Mouse (Mus musculus) liver, adult 2 months (tissue): ENCODE results near the gene Atp8b5. TPM values are rescaled to one million over a fixed set of nuclear protein-coding genes. Genes with fewer than 3 reads are reported as not detected.
A peak's percentile ranks its signal among the peaks of the same experiment; 100 is the strongest.

Experiments
- DNase-seq: peaks from one replicate; pipeline ENCODE4 v3.0.0-alpha.2; 2011; ENCODE audit warnings: low read depth, low spot score; ENCODE audit errors: extremely low read depth
- H3K27ac ChIP-seq: fragments of 200-500 bp; replicated peaks from 2 replicates; pipeline ENCODE4 v1.5.1; 2012; ENCODE audit warnings: low read depth, mild to moderate bottlenecking, control low read depth, inconsistent platforms, low read length; ENCODE audit not compliant: insufficient read depth
- H3K27me3 ChIP-seq: fragments of 200-500 bp; 2 replicates; pipeline ENCODE4 v1.6.1; 2012; ENCODE audit warnings: mild to moderate bottlenecking, moderate library complexity, low read length, inconsistent platforms; ENCODE audit not compliant: control insufficient read depth, insufficient read depth
- H3K36me3 ChIP-seq: fragments of 200-500 bp; 2 replicates; pipeline ENCODE4 v1.6.1; 2012; ENCODE audit warnings: low read length, inconsistent platforms; ENCODE audit not compliant: control insufficient read depth, insufficient read depth
- H3K4me1 ChIP-seq: fragments of 200-500 bp; 2 replicates; pipeline ENCODE4 v1.6.1; 2011; ENCODE audit warnings: low read length; ENCODE audit not compliant: control insufficient read depth, insufficient read depth
- H3K4me3 ChIP-seq: fragments of 200-500 bp; 2 replicates; pipeline ENCODE4 v1.5.1; 2011; ENCODE audit warnings: low read depth, mild to moderate bottlenecking, control low read depth, low read length, moderate library complexity; ENCODE audit not compliant: insufficient read depth
- H3K79me2 ChIP-seq: fragments of 200-500 bp; 2 replicates; pipeline ENCODE4 v1.6.1; 2012; ENCODE audit warnings: inconsistent platforms, mild to moderate bottlenecking, low read length, moderate library complexity; ENCODE audit not compliant: control insufficient read depth, insufficient read depth
- H3K9ac ChIP-seq: fragments of 200-500 bp; 2 replicates; pipeline ENCODE4 v1.6.1; 2012; ENCODE audit warnings: low read depth, mild to moderate bottlenecking, control low read depth, inconsistent platforms, low read length
- CTCF ChIP-seq: fragments of 200-500 bp; IDR thresholded peaks from 2 replicates; pipeline ENCODE4 v1.5.1; 2011; ENCODE audit warnings: low read depth, low read length, control low read depth
- POLR2A ChIP-seq: fragments of 200-500 bp; IDR thresholded peaks from 2 replicates; pipeline ENCODE4 v1.6.1; 2011; ENCODE audit warnings: low read length, control low read depth; ENCODE audit not compliant: insufficient read depth; ENCODE audit errors: extremely low read depth
- WGBS: fragments of 180-500 bp; shearing (Covaris S2); methylation state at CpG from one replicate; pipeline ENCODE4 v1.1.7; 2018; 5-methylcytosine and 5-hydroxymethylcytosine counted together
- polyA plus RNA-seq: library from polyadenylated mRNA; depleted of rRNA; stranded (reverse); fragments of >200 nt; gene quantifications from 2 replicates; pipeline ENCODE4 v1.2.3, GENCODE M21; 2012
- total RNA-seq: library from RNA; depleted of rRNA; stranded (reverse); fragments of >200 nt; gene quantifications from 2 replicates; pipeline ENCODE4 v1.2.3, GENCODE M21; 2014

The Atp8b5 gene
- total and polyA plus RNA-seq, 2 experiments, result 0.28 to 0.44 TPM

DNA sequence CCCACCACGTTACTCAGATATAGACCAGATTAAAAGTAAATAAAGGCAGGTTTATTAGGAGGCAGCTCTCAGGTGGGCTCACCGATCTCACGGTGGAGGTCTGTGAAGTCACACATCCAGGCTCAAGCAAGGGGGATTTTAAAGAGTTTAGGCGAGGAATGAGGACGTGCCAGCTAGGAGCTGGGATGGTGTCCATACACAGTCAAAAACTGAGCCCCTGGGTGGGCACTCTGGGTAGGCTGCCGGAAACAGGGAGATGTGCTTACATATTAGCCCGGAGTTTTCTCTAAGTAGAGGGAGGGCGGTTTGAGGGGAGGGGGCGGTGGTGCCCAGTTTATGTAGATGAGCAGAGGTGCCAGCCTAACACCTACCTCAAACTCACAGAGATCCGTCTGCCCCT is 114.0 kb downstream of the Atp8b5 start:
- DNase-seq, result no peak
- H3K4me1 ChIP-seq, result peaks cover 25% of the 10 kb centered on the region
- H3K4me3 ChIP-seq, result peak overlapping the region; percentile 96
- TF ChIP-seq POLR2A (no peak), CTCF (no peak)
- H3K9ac ChIP-seq, result peak overlapping the region; percentile 99
- no peaks in the 10 kb centered on the region for H3K36me3 ChIP-seq
- H3K27ac ChIP-seq, result peak overlapping the region; percentile 99
- H3K79me2 ChIP-seq, result peaks cover 15% of the 10 kb centered on the region; the same call in 1 of the 2 replicates
- H3K27me3 ChIP-seq, result no peaks in the 10 kb centered on the region
- WGBS, result 27% methylated on average over 10 of the region's 10 CpGs

GRCm38 (mm10) chr4:43381408-43382154 is 114.6 kb downstream of the Atp8b5 start, which contains the start of gene Rusc2:
Gene Rusc2, plus strand, starts transcription at chr4:43381979.
- TF ChIP-seq CTCF (peak; percentile 43), POLR2A (peak; percentile 71; the same call in 1 of the 2 replicates)
- Histone ChIP-seq H3K4me1 (peaks cover 25% of the 10 kb centered on the region), H3K27ac (peak within 1 kb of the TSS; percentile 99), H3K79me2 (peaks cover 20% of the 10 kb centered on the region; the same call in 1 of the 2 replicates), H3K4me3 (peak within 1 kb of the TSS; percentile 96), H3K27me3 (no peaks in the 10 kb centered on the region), H3K36me3 (no peaks in the 10 kb centered on the region), H3K9ac (peak within 1 kb of the TSS; percentile 99)
- WGBS, result under 1% methylated on average over 63 of the region's 63 CpGs
- peak; percentile 72 for DNase-seq

- peaks cover 25% of the 10 kb centered on the region for H3K4me1 ChIP-seq
- peak overlapping the region; percentile 99 for H3K27ac ChIP-seq
- DNase-seq, result no peak
- peak overlapping the region; percentile 99 for H3K9ac ChIP-seq
- no peak for TF ChIP-seq POLR2A
- TF ChIP-seq CTCF, result no peak
- WGBS, result 2% methylated on average over 25 of the region's 33 CpGs
- H3K36me3 ChIP-seq, result no peaks in the 10 kb centered on the region
- H3K4me3 ChIP-seq, result peak overlapping the region; percentile 96
- H3K27me3 ChIP-seq, result no peaks in the 10 kb centered on the region
- peaks cover 22% of the 10 kb centered on the region; the same call in 1 of the 2 replicates for H3K79me2 ChIP-seq
These were observed 115.4 kb downstream of the Atp8b5 start for GRCm38 (mm10) chr4:43382155-43383020.

DNA sequence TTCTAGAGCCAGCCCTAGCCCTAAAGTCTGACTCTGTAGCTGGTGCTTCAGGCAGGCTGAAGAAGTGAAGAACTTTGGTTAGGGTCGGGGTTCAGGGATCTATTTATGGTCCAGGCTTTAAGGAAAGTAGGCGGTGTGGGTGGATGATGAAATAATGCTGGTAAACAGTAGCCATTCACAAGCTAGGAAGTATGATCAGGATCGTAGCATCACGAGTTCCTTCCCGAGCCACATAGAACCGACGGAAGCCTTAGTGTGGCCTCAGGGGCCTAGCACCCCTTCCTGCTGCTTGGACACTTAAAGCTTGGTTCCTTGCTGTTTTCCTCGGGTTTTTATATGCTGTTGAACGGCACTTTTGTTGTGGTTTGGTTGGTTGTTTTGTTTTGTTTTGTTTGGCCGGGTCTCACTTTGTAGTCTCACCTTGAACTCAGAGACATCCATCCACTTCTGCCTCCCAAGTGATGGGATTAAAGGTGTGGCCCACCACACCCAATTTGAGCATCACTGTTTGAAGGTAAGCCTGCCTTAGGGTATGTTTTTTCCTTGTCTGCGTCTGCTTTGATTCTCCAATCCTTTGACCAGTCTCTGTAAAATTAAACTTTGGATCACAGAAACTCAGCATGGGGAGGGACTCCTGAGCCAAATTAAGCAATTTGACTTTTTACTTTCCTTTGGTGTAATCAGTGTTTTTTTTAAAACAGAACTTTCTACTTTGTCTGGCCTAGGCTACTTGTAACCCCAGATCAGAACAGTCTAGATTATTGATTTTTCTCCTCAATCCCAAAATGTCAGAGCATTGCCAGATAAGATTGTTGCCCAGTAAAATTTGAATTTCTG is 116.5 kb downstream of the Atp8b5 start:
- H3K4me3 ChIP-seq, result peak overlapping the region; percentile 52
- H3K4me1 ChIP-seq, result peaks cover 25% of the 10 kb centered on the region
- TF ChIP-seq POLR2A, result no peak
- TF ChIP-seq CTCF, result no peak
- H3K79me2 ChIP-seq, result peaks cover 27% of the 10 kb centered on the region
- H3K27ac ChIP-seq, result peak overlapping the region; percentile 99
- DNase-seq, result peak; percentile 91
- H3K36me3 ChIP-seq, result 0 out of 2 replicates have a peak, but pooled peaks cover under 1% of the 10 kb centered on the region
- no peaks in the 10 kb centered on the region for H3K27me3 ChIP-seq
- WGBS, result 6% methylated on average over 11 of the region's 11 CpGs
- H3K9ac ChIP-seq, result peak overlapping the region; percentile 73

- H3K4me3 ChIP-seq, result no peak overlapping the region; the same call in 1 of the 2 replicates
- DNase-seq, result no peak
- WGBS, result 62% methylated on average over 5 of the region's 5 CpGs
These were observed 117.1 kb downstream of the Atp8b5 start for GRCm38 (mm10) chr4:43384083-43384460.

More at GRCm38 (mm10) chr4:43384083-43384460, 117.1 kb downstream of the Atp8b5 start:
- TF ChIP-seq POLR2A (no peak), CTCF (no peak)
- H3K36me3 ChIP-seq, result 0 out of 2 replicates have a peak, but pooled peaks cover 1% of the 10 kb centered on the region
- peak overlapping the region; percentile 50 for H3K27ac ChIP-seq
- peaks cover 21% of the 10 kb centered on the region for H3K4me1 ChIP-seq
- no peak overlapping the region for H3K9ac ChIP-seq
- no peaks in the 10 kb centered on the region for H3K27me3 ChIP-seq
- peaks cover 29% of the 10 kb centered on the region for H3K79me2 ChIP-seq
